Mouse (Mus musculus): ENCODE results near the gene Atp5d.

Atp5d gene

GRCm38 (mm10) chr10:80139975-80140665 lies 1.7 kb downstream of the Atp5d start:
- DNase-seq (ENCODE audit: low read depth in 1 of 2, low spot score in 2 of 2), result no peak

GRCm38 (mm10) chr10:80140666-80141035 lies 2.2 kb downstream of the Atp5d start, which contains the start of gene Cbarp:
Gene Cbarp, minus strand, starts transcription at chr10:80140835.
- DNase-seq (ENCODE audit: low read depth in 1 of 2, low spot score in 2 of 2), result no peak

- DNase-seq (ENCODE audit: low read depth in 1 of 2, low spot score in 2 of 2), result peak; percentile 91 to 94
Measured at GRCm38 (mm10) chr10:80141243-80141642, 2.8 kb downstream of the Atp5d start.

DNA sequence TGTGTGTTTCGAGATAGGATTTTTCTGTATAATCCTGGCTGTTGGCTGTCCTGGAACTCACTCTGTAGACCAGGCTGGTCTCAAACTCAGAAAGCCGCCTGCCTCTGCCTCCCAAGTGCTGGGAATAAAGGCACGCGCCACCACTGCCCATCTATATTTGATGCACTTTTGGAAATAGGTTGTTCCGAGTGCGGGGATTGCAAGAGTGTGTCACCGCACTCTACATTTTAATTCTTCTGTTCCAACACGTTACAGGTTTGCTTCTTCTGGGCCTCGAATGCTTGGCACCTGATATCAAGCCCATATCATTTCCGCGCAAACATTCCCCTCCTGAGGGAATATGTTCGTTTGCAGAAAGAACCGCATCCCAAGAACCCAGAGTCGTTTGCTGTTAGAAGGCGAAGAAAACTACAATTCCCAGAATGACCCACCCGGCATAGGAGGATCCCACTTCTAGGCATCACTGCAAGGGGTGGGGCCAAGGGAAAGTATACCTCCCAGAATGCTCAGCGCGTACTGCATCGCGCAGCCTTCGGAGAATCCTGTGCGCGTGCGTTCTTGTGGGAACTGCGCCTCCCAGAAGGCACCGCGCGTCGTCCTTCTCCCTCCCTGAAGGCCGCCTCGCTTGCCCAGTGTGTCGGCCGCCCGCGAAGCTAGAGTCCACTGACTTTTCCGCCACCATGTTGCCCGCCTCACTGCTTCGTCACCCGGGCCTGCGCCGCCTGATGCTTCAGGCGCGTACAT lies 3.5 kb downstream of the Atp5d start:
- peak; percentile 80 to 83 for DNase-seq (ENCODE audit: low read depth in 1 of 2, low spot score in 2 of 2)

GRCm38 (mm10) chr10:80142530-80142925 lies 4.1 kb downstream of the Atp5d start:
- DNase-seq (ENCODE audit: low read depth in 1 of 2, low spot score in 2 of 2), result no peak

- no peak for DNase-seq (ENCODE audit: low read depth in 1 of 2, low spot score in 2 of 2)
Measured at GRCm38 (mm10) chr10:80143664-80144063, 5.2 kb downstream of the Atp5d start.

DNA sequence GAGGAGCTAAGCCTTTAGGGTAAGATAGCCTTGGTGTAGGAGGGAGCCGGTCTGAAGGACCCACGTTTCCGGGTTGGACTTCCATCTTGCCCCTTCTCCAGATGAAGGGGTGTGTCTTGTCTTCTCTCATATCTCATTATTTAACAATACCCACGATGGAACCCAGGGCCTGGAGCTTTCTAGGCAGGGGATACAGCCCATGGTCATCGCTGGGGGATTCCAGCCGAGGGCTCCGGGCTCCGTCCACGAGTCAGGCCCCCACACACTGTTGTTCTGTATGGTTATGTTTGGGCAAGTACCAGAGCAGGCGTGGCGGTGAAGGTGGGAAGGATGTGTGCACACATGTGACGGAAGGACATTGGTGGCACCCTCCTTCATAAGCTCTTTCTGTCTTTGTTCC lies 5.7 kb downstream of the Atp5d start:
- DNase-seq (ENCODE audit: low read depth in 1 of 2, low spot score in 2 of 2), result no peak

GRCm38 (mm10) chr10:80144864-80145838 lies 6.7 kb downstream of the Atp5d start:
- peak in 1 of 2 experiments; percentile 62 for DNase-seq (ENCODE audit: low read depth in 1 of 2, low spot score in 2 of 2)

DNA sequence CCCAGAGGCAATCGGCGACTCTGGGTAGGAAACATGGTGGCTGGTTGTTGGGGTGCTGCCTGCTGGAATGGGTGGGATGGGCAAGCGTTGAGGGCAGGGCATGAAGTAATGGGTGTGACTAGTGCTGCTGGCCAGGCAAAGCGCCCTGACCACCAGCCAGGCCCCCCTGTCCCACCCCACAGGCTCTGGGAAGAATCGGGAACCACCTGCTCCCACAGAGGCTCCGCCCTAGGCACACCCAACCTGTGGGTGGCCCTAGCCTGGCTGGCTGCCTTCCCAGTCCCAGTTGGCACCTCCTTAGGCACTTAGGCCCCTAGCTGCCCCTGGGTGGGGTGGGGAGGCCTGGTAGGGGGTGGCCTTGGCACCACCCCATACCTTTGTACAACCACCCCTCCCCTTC lies 7.5 kb downstream of the Atp5d start:
- no peak for DNase-seq (ENCODE audit: low read depth in 1 of 2, low spot score in 2 of 2)

DNA sequence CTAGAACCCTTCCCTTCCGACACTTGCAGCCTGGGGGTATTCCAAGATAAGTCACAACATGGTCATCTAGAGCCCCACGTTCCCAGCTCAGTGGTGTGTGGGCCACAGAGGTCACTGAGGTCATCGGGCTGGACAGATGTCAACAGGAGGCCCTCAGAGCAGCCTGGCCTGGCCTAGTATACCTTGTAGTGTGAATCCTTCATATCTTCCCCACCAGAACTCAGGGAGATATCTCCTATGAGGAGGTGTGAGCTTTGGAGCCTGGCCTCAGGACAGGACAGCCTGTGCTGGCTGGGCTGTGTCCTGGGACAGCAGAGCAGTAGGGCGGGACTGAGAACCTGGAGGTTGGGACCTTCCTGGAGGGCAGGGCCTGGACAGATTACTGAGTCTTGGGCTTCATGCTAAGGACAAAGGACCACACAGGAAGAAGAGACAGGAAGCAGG lies 8.2 kb downstream of the Atp5d start:
- no peak for DNase-seq (ENCODE audit: low read depth in 1 of 2, low spot score in 2 of 2)

- DNase-seq (ENCODE audit: low read depth in 1 of 2, low spot score in 2 of 2), result no peak
Measured at GRCm38 (mm10) chr10:80147146-80147718, 8.8 kb downstream of the Atp5d start.

- peak in 1 of 2 experiments; percentile 49 for DNase-seq (ENCODE audit: low read depth in 1 of 2, low spot score in 2 of 2)
Measured at GRCm38 (mm10) chr10:80147719-80148601, 9.5 kb downstream of the Atp5d start, which contains the start of gene Midn. Gene Midn, plus strand, starts transcription at chr10:80148272.

DNA sequence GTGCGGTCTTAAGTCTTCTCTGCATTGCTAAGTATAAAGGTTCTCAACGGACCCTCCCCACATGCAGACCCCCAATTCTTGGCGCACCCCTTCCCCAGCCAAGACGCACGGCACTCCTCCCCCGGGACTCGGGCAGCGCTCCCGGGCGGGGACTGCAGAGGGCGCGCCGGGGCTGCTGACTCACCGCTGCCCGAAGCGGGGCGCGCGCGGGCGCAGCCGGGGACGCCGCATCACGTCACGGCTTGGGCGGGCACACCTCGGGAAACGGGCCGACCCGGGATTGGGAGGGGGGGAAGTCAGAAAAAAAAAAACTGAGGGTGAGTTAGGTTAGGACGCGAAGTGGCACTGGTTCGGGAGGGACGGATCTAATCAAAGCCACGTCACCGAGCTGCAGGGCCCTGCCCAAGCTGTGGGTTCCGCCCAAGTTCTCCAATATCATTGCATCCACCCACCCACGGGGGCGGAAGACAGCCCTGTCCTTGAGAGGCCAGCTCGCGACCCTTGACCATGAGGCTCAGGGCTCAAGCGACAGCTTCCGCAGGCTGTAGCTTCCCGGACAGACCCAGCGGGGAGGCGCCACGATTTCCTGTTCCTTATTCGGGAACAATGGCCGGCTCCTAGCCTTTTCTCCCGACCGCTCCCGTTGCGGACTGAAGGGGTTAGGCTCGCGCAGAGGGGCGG lies 10.3 kb downstream of the Atp5d start:
- DNase-seq (ENCODE audit: low read depth in 1 of 2, low spot score in 2 of 2), result peak; percentile 92 to 93

- DNase-seq (ENCODE audit: low read depth in 1 of 2, low spot score in 2 of 2), result peak; percentile 86 to 93
Measured at GRCm38 (mm10) chr10:80149291-80150225, 11.1 kb downstream of the Atp5d start.

DNA sequence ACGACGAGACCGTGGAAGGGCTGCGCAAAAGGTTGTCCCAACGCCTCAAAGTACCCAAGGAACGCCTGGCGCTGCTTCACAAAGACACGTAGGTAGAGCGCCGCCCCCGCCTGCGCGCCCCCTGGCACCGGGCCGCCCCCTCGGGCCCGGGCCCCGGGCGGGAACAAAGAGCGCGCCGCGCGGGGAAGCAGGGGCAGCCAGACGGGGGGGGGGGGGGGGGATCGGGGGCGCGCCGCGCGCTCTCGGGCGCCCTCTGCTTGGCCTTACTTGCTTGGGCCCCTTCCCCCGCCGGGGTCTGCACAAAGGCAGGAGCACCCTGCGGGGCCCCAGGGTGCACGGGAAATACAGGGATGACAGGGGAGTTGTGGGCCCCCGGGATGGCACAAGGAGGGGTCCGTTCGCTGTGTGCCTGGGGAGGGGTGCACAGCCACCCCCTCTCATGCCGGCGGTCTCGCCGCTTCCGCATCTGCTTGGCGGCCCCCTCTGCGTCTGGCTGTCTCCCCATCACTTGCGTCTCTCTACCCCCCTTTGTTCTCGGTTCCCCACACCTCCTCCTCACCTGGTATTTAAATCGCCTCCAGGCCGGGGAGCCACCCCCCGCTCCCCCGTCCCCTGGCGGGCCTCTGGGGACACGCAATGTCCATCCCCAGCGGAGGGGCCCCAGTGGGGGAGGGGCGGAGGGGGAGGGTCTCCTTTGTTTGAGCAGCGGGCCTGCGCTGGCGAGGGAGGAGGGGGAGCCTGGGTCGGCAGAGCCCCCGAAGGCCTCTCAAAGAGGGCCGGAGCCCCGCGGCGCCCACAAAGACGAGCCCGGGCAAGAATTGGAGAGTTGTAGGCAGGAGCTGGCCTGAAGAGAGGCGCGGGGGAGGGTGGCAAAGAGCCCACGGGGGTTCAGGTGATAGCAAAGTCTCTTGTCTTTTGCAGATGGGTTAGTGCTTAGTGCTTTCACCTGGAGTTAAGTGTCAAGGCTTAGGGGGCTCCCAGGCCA lies 12.1 kb downstream of the Atp5d start:
- no peak for DNase-seq (ENCODE audit: low read depth in 1 of 2, low spot score in 2 of 2)

- DNase-seq (ENCODE audit: low read depth in 1 of 2, low spot score in 2 of 2), result no peak
Measured at GRCm38 (mm10) chr10:80151211-80152034, 13.0 kb downstream of the Atp5d start.

All from monocyte, adult 2 months (primary cell).